ENCODE assay signal across 10 mouse cellular contexts in genomic region chr5:125139669-125140068, GRCm38 (mm10). TPM values are rescaled to one million over a fixed set of nuclear protein-coding genes. Genes with fewer than 3 reads are reported as not detected.
DNase-seq lines count a peak whose midpoint lies in the region; ATAC-seq and TF ChIP-seq lines count a peak whose summit lies in the region.
"Had no signal": no experiment of that assay in that cellular context is flagged by ENCODE, and none has a peak within 500 bp of the region (broad histone marks: within the 10 kb centered on the region; RNA-seq: fewer than 3 reads in every experiment).

No protein-coding gene starts in this region.

- peak overlapping the region; percentile 98 for H3K27ac ChIP-seq in kidney, embryonic 16.5 days (ENCODE audit: low read length)
- H3K27ac ChIP-seq in embryonic facial prominence, embryonic 14.5 days (replicated peaks; ENCODE audit: low read depth, low read length), result peak overlapping the region; percentile 99
- H3K27ac ChIP-seq in intestine, embryonic 14.5 days (ENCODE audit: low read depth), result peak overlapping the region; percentile 98

- no peak for DNase-seq in kidney, adult 9 months
- peak; percentile 51 for DNase-seq in embryonic facial prominence, embryonic 14.5 days (ENCODE audit: low spot score)
- no peak for DNase-seq in intestine, embryonic 14.5 days (ENCODE audit: low spot score)
- DNase-seq in frontal cortex, postnatal 10 days (ENCODE audit: low spot score in 2 of 2), result no peak
- DNase-seq in layer of hippocampus, adult 11-12 months (ENCODE audit: low spot score), result no peak

- H3K4me1 ChIP-seq in kidney, embryonic 16.5 days (ENCODE audit: insufficient read depth, low read length), result peaks cover 86% of the 10 kb centered on the region
- peaks cover 74% of the 10 kb centered on the region for H3K4me1 ChIP-seq in embryonic facial prominence, embryonic 14.5 days (ENCODE audit: control insufficient read depth, insufficient read depth, low read length)
- H3K4me1 ChIP-seq in intestine, embryonic 14.5 days (replicated peaks; ENCODE audit: control insufficient read depth, insufficient read depth, low read length), result peaks cover 66% of the 10 kb centered on the region

- no peak for ATAC-seq in kidney, embryonic 16.5 days (ENCODE audit: low FRiP score, low TSS enrichment)
- ATAC-seq in embryonic facial prominence, embryonic 14.5 days (ENCODE audit: low read depth), result no peak
- ATAC-seq in intestine, embryonic 14.5 days (replicated peaks; ENCODE audit: low FRiP score, low TSS enrichment, low read depth), result no peak
- no peak for ATAC-seq in megakaryocyte-erythroid progenitor cell, adult 5-6 weeks (replicated peaks; ENCODE audit: low FRiP score, low TSS enrichment, poor library complexity, severe bottlenecking)
- ATAC-seq: inflammation-experienced regulatory T-cells, adult 6 months had no signal

- H3K4me3 ChIP-seq in kidney, embryonic 16.5 days (ENCODE audit: low read length), result peak overlapping the region; percentile 40; the same call in 1 of the 2 replicates
- peak overlapping the region; percentile 40 for H3K4me3 ChIP-seq in embryonic facial prominence, embryonic 14.5 days (ENCODE audit: low read depth, low read length)
- H3K4me3 ChIP-seq in intestine, embryonic 14.5 days (ENCODE audit: low read depth, low read length), result peak overlapping the region; percentile 42
- H3K4me3 ChIP-seq in myocyte, result peak overlapping the region; percentile 34

- H3K4me2 ChIP-seq in kidney, embryonic 16.5 days (replicated peaks; ENCODE audit: low read depth, low read length), result peak overlapping the region; percentile 63
- H3K4me2 ChIP-seq in embryonic facial prominence, embryonic 14.5 days (ENCODE audit: low read depth, low read length), result peak overlapping the region; percentile 71
- H3K4me2 ChIP-seq in intestine, embryonic 14.5 days (ENCODE audit: low read length), result peak overlapping the region; percentile 73
- H3K4me2 ChIP-seq in myocyte (ENCODE audit: low read depth), result peak overlapping the region; percentile 70

- no peaks in the 10 kb centered on the region for H3K36me3 ChIP-seq in kidney, embryonic 16.5 days (ENCODE audit: insufficient read depth, low read length)
- no peaks in the 10 kb centered on the region for H3K36me3 ChIP-seq in embryonic facial prominence, embryonic 14.5 days (ENCODE audit: control insufficient read depth, insufficient read depth, low read length)
- no peaks in the 10 kb centered on the region for H3K36me3 ChIP-seq in intestine, embryonic 14.5 days (ENCODE audit: control insufficient read depth, insufficient read depth, low read length)
- H3K36me3 ChIP-seq in myocyte (ENCODE audit: control insufficient read depth, insufficient read depth), result no peaks in the 10 kb centered on the region
- H3K36me3 ChIP-seq: G1E had no signal

- H3K9me3 ChIP-seq in kidney, embryonic 16.5 days (ENCODE audit: low read length), result no peaks in the 10 kb centered on the region
- no peaks in the 10 kb centered on the region for H3K9me3 ChIP-seq in embryonic facial prominence, embryonic 14.5 days (ENCODE audit: control insufficient read depth, low read length)
- no peaks in the 10 kb centered on the region for H3K9me3 ChIP-seq in intestine, embryonic 14.5 days (ENCODE audit: control insufficient read depth, low read length)

- 81% methylated on average over 5 of the region's 5 CpGs for whole genome bisulfite sequencing in kidney, embryonic 16.5 days
- WGBS in embryonic facial prominence, embryonic 14.5 days, result 60% methylated on average over 5 of the region's 5 CpGs
- WGBS in intestine, embryonic 14.5 days, result 80% methylated on average over 5 of the region's 5 CpGs

- H3K27me3 ChIP-seq in kidney, embryonic 16.5 days (ENCODE audit: insufficient read depth, low read length), result no peaks in the 10 kb centered on the region
- no peaks in the 10 kb centered on the region for H3K27me3 ChIP-seq in embryonic facial prominence, embryonic 14.5 days (replicated peaks; ENCODE audit: control insufficient read depth, insufficient read depth, low read length)
- no peaks in the 10 kb centered on the region for H3K27me3 ChIP-seq in intestine, embryonic 14.5 days (replicated peaks; ENCODE audit: control insufficient read depth, insufficient read depth, low read length)
- no peaks in the 10 kb centered on the region for H3K27me3 ChIP-seq in myocyte (ENCODE audit: control insufficient read depth, insufficient read depth, insufficient read length)

- H3K9ac ChIP-seq in kidney, embryonic 16.5 days (replicated peaks; ENCODE audit: low read length), result peak overlapping the region; percentile 71
- H3K9ac ChIP-seq in embryonic facial prominence, embryonic 14.5 days (ENCODE audit: low read depth, low read length), result 0 out of 2 replicates have a peak overlapping the region, but pooled peaks have one; percentile 68
- peak overlapping the region; percentile 59 for H3K9ac ChIP-seq in intestine, embryonic 14.5 days (ENCODE audit: low read length)

- H3ac ChIP-seq in myocyte (ENCODE audit: control insufficient read depth, insufficient read length), result peak overlapping the region; percentile 22

- H3K79me2 ChIP-seq in myocyte (ENCODE audit: control insufficient read depth, insufficient read depth), result peaks cover 86% of the 10 kb centered on the region

- no peak for TF ChIP-seq POLR2A in myocyte (IDR thresholded peaks at IDR 0.05; ENCODE audit: insufficient read length, low read depth)

TF ChIP-seq in myocyte, 11 proteins besides CTCF, POLR2A, EP300 and RAD21:
- TF ChIP-seq MYOG (IDR thresholded peaks at IDR 0.05; ENCODE audit: control insufficient read depth in 1 of 3, insufficient read depth in 1 of 3, insufficient read length in 2 of 3, low read depth in 2 of 3) (no peak), USF1 (IDR thresholded peaks at IDR 0.05; ENCODE audit: low read depth) (no peak), E2F4 (IDR thresholded peaks at IDR 0.05; ENCODE audit: insufficient read depth) (no peak), POLR2AphosphoS2 (IDR thresholded peaks at IDR 0.05; ENCODE audit: insufficient read length, low read depth) (no peak), SRF (IDR thresholded peaks at IDR 0.05; ENCODE audit: control insufficient read depth, insufficient read length, low read depth) (no peak), CEBPB (IDR thresholded peaks at IDR 0.05; ENCODE audit: insufficient read depth, poor library complexity, severe bottlenecking) (no peak), REST (IDR thresholded peaks at IDR 0.05; ENCODE audit: insufficient read depth, insufficient read length) (no peak), MAX (IDR thresholded peaks at IDR 0.05; ENCODE audit: low read depth) (no peak), TCF12 (IDR thresholded peaks at IDR 0.05; ENCODE audit: insufficient read depth, poor library complexity, severe bottlenecking) (no peak), MYOD1 (IDR thresholded peaks at IDR 0.05; ENCODE audit: control insufficient read depth in 1 of 3, insufficient read length in 2 of 3, low read depth in 2 of 3) (no peak), TCF3 (IDR thresholded peaks at IDR 0.05; ENCODE audit: insufficient read length, low read depth) (no peak)
TF ChIP-seq in myocyte: peak in this region for 0.

RNA-seq across cellular contexts. Expression of gene Ncor2, which starts 39.4 kb away (rescaled TPM):
- polyA plus RNA-seq in kidney, embryonic 16.5 days (2015; fragmentation: Nextera tagmentation; extraction: Ambion mirVana), result 25.9 and 27.5 TPM in 2 replicates
- polyA plus RNA-seq in embryonic facial prominence, embryonic 14.5 days (2014; fragmentation: Nextera tagmentation; extraction: Ambion mirVana), result 34.9 and 37.3 TPM in 2 replicates
- polyA plus RNA-seq in intestine, embryonic 14.5 days (2014; fragmentation: Nextera tagmentation; extraction: Ambion mirVana), result 26.1 and 27.5 TPM in 2 replicates
- 127 TPM for polyA plus RNA-seq in myocyte (2012; fragmentation: generic; extraction: Trizol)
- 48.7 and 54.4 TPM in 2 replicates for total RNA-seq in megakaryocyte-erythroid progenitor cell, adult 5-6 weeks (2014; fragmentation: Nextera tagmentation)
- total RNA-seq in megakaryocyte-erythroid progenitor cell, adult 5-6 weeks (2017), result 4.8 and 6.7 TPM in 2 replicates
- total RNA-seq: G1E had no signal
